Mouse (Mus musculus): Measurements from ENCODE around the gene Txndc9. TPM values are rescaled to one million over a fixed set of nuclear protein-coding genes. Genes with fewer than 3 reads are reported as not detected.

Gene Txndc9
- 130 and 146 TPM in 2 replicates for polyA plus RNA-seq (2015; fragmentation: Nextera tagmentation; extraction: Ambion mirVana)

DNA sequence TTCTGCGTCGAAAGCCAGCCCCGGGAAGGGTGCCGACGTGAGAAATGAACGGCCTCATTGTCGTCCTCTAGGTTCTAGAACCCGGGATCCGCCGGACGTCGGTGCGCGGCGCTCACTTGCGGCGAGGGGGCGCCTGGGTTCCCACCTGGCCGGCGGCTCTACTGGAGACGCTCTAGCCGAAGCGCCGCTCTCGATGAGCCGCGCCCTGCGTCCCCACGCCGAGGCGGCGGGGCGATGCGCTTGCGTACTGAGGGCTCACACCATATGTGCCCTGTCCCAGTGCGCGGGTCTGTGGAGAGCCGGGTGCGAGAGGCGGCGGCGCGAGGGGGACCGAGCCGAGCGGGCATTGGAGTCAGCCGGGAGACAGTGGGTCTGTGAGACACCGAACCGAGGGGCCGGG is at the start of gene Txndc9, which contains the start of gene Eif5b:
Gene Txndc9, minus strand, starts transcription at position 27 of the 400 bp plus-strand sequence.
Gene Eif5b, plus strand, starts transcription at position 144 of the 400 bp plus-strand sequence.
- peak; percentile 93 for ATAC-seq
- H3K9ac ChIP-seq: peak within 1 kb of the TSS; percentile 82

DNA sequence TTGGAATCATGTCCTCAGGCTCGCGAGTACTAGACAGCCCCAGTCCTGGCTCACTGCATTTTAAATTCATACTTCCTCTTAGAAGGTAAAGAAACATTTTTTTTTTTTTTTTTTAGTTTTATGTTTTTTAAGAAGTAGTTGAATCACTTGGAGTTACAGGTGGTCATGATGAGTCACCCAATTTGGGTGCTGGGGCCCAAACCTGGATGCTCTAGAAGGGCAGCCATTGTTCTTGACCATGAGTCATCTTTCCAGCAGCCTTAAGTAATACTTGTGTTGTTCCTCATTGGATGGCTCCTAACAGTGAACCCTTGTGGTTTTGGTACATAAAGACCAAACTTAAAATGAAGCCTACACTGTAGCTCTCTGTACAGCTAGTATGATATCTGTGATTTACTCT is 41.2 kb upstream of the Txndc9 start:
- ATAC-seq: no peak
- Histone ChIP-seq H3K9ac (no peak overlapping the region), H3K9me3 (no peaks in the 10 kb centered on the region), H3K4me1 (replicated peaks) (no peaks in the 10 kb centered on the region), H3K4me3 (replicated peaks) (no peak overlapping the region), H3K4me2 (replicated peaks) (no peak overlapping the region), H3K27me3 (replicated peaks) (no peaks in the 10 kb centered on the region), H3K36me3 (peaks cover 30% of the 10 kb centered on the region), H3K27ac (no peak overlapping the region)
- 86% methylated on average over 2 of the region's 2 CpGs for WGBS

More for the DNA sequence above, at the start of gene Txndc9, which contains the start of gene Eif5b:
- Histone ChIP-seq H3K4me3 (replicated peaks) (peak within 1 kb of the TSS; percentile 83), H3K4me2 (replicated peaks) (peak within 1 kb of the TSS; percentile 83), H3K27me3 (replicated peaks) (no peaks in the 10 kb centered on the region), H3K9me3 (no peaks in the 10 kb centered on the region), H3K27ac (peak within 1 kb of the TSS; percentile 90), H3K36me3 (peaks cover 20% of the 10 kb centered on the region), H3K4me1 (replicated peaks) (peaks cover 10% of the 10 kb centered on the region)
- WGBS: under 1% methylated on average over 50 of the region's 50 CpGs

DNA sequence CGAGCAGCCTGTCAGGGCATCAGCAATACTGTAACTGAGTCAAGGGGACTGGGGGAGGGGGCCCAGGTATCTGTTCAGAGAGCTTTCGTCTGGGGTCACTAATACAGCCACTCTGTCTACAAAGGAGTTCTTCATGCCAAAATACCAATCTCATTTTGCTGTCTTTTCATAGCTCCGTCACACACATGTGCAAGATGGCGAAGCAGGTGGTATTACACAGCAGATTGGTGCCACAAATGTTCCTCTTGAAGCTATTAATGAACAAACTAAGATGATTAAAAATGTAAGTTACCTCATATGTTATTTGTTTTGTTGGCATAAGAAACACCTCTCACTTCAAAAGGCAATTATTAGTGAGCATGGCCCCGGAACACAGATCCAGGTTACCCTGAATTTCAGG is 39.7 kb upstream of the Txndc9 start:
- H3K4me1 ChIP-seq (replicated peaks): no peaks in the 10 kb centered on the region
- no peak for ATAC-seq
- no peaks in the 10 kb centered on the region for H3K27me3 ChIP-seq (replicated peaks)
- peaks cover 35% of the 10 kb centered on the region for H3K36me3 ChIP-seq
- no peaks in the 10 kb centered on the region for H3K9me3 ChIP-seq
- no peak overlapping the region for H3K4me2 ChIP-seq (replicated peaks)
- no peak overlapping the region for H3K9ac ChIP-seq
- no peak overlapping the region for H3K27ac ChIP-seq
- no peak overlapping the region for H3K4me3 ChIP-seq (replicated peaks)
- 91% methylated on average over 5 of the region's 5 CpGs for WGBS

DNA sequence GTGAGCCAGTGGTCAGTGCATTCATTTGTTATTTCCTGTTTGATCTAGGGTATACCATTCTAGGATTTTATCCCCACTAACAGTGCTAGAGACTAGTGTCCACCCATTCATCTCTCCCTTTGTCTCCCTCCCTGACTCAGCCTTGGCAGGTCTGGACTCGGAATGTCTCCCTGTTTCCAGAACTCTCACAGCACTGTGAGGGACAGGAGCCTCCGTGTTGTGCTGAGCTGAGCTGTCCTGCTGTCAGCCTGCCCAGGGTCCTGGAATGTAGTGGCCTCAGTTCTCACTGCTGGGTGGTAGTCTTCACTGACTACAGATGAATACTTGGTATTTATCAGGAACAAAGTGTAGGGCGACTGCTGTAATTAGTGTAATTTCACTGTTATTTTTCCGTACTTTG is 37.8 kb upstream of the Txndc9 start:
- 87% methylated on average over 4 of the region's 4 CpGs for WGBS
- H3K36me3 ChIP-seq: peaks cover 29% of the 10 kb centered on the region

DNA sequence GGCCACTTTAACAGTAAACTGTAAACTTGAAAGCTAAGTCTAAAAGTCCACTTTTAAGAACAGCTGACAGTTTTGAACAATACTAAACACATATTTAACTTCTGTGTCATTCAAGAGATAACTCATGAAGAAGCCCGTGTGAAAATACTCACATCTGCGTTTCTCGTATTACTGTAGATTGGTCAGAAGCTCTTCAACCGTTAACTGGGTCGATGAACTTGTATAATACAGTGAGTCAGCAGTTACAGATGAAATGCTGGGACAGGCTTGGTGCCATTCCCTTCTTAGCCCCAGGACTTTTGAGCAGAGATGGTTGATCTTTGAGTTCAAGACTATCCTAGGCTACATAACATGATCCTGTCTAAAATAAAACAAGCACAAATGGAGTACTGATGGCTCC is 33.7 kb upstream of the Txndc9 start:
- H3K36me3 ChIP-seq: peaks cover 16% of the 10 kb centered on the region
- no peak for ATAC-seq
- WGBS: 90% methylated on average over 5 of the region's 5 CpGs

More for the DNA sequence above, 37.8 kb upstream of the Txndc9 start:
- no peak overlapping the region for H3K4me3 ChIP-seq (replicated peaks)
- ATAC-seq: no peak
- no peaks in the 10 kb centered on the region for H3K9me3 ChIP-seq
- H3K4me1 ChIP-seq (replicated peaks): no peaks in the 10 kb centered on the region
- no peaks in the 10 kb centered on the region for H3K27me3 ChIP-seq (replicated peaks)
- no peak overlapping the region for H3K9ac ChIP-seq
- no peak overlapping the region for H3K27ac ChIP-seq
- no peak overlapping the region for H3K4me2 ChIP-seq (replicated peaks)

DNA sequence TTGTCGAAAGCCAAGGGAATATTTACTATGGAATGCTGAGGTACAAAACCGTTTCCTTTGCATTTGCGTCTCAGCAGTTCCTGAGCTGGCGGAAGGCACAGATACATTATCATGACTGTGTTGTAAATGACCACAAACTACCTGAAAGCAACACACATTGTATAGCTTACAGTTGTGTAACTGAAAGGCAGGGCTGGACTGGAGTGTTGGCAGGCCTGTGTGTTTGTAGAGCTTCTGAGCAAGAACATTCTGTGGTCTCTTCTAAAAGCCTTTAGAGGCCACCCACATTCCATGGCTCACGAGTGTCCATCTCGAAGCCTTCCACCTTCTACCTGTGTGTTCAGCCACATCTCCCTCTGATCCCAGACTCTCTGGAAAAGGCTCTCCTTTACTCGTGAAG is 29.6 kb upstream of the Txndc9 start:
- Histone ChIP-seq H3K4me2 (replicated peaks) (no peak overlapping the region), H3K4me3 (replicated peaks) (no peak overlapping the region), H3K36me3 (no peaks in the 10 kb centered on the region), H3K9ac (no peak overlapping the region), H3K9me3 (no peaks in the 10 kb centered on the region), H3K27me3 (replicated peaks) (no peaks in the 10 kb centered on the region), H3K27ac (no peak overlapping the region), H3K4me1 (replicated peaks) (no peaks in the 10 kb centered on the region)
- WGBS: 88% methylated on average over 7 of the region's 7 CpGs
- ATAC-seq: no peak

More for the DNA sequence above, 33.7 kb upstream of the Txndc9 start:
- Histone ChIP-seq H3K27ac (no peak overlapping the region), H3K27me3 (replicated peaks) (no peaks in the 10 kb centered on the region), H3K9me3 (no peaks in the 10 kb centered on the region), H3K4me2 (replicated peaks) (no peak overlapping the region), H3K4me1 (replicated peaks) (no peaks in the 10 kb centered on the region), H3K4me3 (replicated peaks) (no peak overlapping the region), H3K9ac (no peak overlapping the region)

DNA sequence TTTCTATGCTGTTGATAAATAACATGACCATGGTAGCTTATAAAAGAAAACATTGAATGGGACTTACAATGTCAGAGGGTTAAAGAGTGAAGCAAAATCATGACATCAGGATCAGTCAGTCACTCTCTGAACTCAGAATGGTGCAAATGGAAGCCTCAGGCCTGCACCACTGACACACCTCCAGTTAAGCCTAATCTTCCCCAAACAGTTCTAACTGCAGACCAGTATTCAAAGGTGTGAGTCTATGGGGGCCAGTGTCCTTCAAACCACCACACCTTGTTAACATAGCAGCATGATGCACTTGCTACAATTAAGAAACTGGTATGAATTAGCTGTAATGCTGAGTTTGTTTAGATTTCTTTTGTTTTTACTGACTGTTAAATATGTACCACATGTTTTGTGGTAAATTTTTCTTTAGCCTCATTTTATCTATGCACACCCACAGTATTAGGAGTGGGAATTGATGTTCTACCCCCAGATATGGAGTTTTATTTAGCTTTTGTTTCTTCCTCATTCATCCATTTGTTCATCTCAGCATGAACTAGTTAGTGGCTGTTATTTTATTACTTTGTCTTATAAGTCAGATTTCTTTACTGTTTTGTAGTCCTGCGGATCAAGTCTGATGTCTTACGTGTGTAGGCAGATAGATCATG is 17.0 kb upstream of the Txndc9 start:
- Histone ChIP-seq H3K4me1 (replicated peaks) (no peaks in the 10 kb centered on the region), H3K27me3 (replicated peaks) (no peaks in the 10 kb centered on the region), H3K4me2 (replicated peaks) (no peak overlapping the region), H3K9ac (no peak overlapping the region), H3K4me3 (replicated peaks) (no peak overlapping the region), H3K9me3 (no peaks in the 10 kb centered on the region), H3K27ac (no peak overlapping the region), H3K36me3 (0 out of 2 replicates have a peak, but pooled peaks cover 9% of the 10 kb centered on the region)
- no peak for ATAC-seq
- WGBS: 95% methylated on average over 2 of the region's 2 CpGs

DNA sequence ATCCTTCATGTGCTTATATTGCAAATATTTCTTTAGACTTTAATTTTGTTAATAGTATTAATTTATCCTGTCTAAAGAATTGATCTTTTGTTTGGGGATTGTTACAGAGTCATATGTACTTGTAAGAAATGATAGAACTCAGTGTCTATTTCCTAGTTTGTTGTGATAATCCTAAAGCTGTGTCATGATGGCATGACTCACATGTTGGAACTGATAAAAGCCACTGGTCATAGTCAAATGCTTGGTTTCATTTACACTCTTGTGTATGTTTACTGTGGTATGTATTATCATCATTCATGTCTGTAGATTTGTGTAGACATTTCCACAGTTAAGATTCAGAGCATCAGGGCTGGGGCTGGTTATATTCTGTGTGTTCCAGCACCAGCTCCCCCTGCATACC is 14.8 kb upstream of the Txndc9 start:
- H3K4me2 ChIP-seq (replicated peaks): no peak overlapping the region
- no peaks in the 10 kb centered on the region for H3K27me3 ChIP-seq (replicated peaks)
- no peak overlapping the region for H3K9ac ChIP-seq
- no peaks in the 10 kb centered on the region for H3K36me3 ChIP-seq
- no peak overlapping the region for H3K27ac ChIP-seq
- no peak for ATAC-seq
- no peaks in the 10 kb centered on the region for H3K4me1 ChIP-seq (replicated peaks)
- H3K9me3 ChIP-seq: no peaks in the 10 kb centered on the region
- H3K4me3 ChIP-seq (replicated peaks): no peak overlapping the region

DNA sequence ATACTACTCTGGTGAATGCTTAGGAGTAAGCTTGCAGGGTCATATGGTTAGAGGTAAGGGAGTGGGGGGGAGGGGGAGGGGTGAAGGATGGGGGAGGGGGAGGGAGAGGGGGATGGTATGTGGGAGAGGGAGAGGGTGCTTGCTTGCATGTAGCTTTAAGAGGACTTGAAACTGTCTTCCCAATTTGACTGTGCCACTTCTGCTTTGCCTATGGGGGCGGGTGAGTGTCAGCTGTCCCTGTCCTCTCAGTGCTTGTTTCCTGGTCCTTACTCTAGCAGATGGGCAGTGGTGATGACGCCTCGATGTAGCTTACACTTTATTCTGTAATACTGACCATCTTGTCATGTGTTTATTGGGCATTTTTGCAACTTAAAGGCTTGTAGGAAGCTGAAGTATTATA is 14.4 kb upstream of the Txndc9 start:
- Histone ChIP-seq H3K9me3 (no peaks in the 10 kb centered on the region), H3K36me3 (no peaks in the 10 kb centered on the region), H3K9ac (no peak overlapping the region), H3K27me3 (replicated peaks) (no peaks in the 10 kb centered on the region), H3K4me2 (replicated peaks) (no peak overlapping the region), H3K4me3 (replicated peaks) (no peak overlapping the region), H3K4me1 (replicated peaks) (no peaks in the 10 kb centered on the region), H3K27ac (no peak overlapping the region)
- ATAC-seq: no peak
- 79% methylated on average over 3 of the region's 3 CpGs for WGBS

DNA sequence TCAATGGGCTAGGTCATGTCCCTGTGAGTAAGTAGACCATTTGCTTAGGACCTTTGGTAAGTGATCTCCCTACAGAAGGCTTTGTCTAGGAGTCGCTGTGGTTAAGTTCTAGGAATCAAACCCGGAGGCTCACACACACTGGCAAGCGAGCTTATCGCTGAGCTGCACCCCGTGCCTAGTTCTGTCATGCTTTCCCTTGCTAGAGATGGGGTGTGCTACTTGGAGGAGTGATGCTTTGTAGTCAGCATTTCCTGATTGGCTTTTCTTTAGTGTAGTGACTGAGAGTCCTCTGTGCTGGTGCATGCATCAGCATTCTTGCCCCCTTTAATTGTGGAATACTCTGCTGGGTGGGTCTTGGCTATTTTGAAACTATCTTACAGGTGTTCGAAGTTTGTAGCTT is 14.0 kb upstream of the Txndc9 start:
- Histone ChIP-seq H3K9me3 (no peaks in the 10 kb centered on the region), H3K27me3 (replicated peaks) (no peaks in the 10 kb centered on the region), H3K4me1 (replicated peaks) (no peaks in the 10 kb centered on the region), H3K4me2 (replicated peaks) (no peak overlapping the region), H3K36me3 (no peaks in the 10 kb centered on the region), H3K4me3 (replicated peaks) (no peak overlapping the region), H3K9ac (no peak overlapping the region), H3K27ac (no peak overlapping the region)
- peak; percentile 47; the same call in 1 of the 2 replicates for ATAC-seq
- WGBS: 86% methylated on average over 6 of the region's 6 CpGs

DNA sequence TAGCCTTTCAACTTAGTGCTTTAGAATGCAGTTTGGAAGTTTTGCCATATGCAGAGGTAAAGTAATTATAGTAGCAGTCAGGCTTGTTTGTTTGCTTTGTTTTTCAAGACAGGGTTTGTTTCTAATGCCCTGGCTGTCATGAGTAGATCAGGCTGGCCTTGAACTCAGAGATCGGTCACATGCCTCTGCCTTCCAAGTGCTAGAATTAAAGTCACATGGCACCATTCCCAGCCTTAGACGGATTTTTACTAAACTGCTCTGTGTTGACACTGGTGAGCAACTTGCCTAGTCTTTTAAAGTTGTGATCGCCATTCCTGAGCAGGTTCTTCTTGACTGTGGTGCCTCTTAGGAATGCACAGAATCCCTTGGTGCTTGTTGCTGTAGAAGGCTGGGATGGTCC is 9.0 kb upstream of the Txndc9 start:
- H3K4me3 ChIP-seq (replicated peaks): no peak overlapping the region
- ATAC-seq: no peak
- 67% methylated on average over 3 of the region's 3 CpGs for WGBS

DNA sequence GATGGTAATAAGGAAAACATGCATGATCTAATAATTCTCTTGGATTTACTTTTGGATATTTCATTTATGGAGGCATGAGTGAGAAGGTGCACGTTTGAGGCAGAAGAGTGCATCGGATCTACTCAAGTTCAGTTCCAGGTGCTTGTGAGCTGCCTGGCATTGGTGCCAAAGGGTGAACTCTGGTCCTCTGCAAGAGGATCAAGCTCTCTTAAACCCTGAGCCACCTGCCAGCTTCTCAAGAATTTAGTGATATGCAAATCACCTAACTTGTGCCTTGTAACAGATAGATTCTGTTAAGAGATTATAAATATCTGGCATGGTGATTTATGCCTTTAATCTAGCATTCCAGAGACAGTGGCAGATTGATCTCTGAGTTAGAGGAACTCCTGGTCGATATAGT is 5.4 kb upstream of the Txndc9 start:
- no peaks in the 10 kb centered on the region for H3K27me3 ChIP-seq (replicated peaks)
- H3K4me2 ChIP-seq (replicated peaks): no peak overlapping the region
- no peaks in the 10 kb centered on the region for H3K9me3 ChIP-seq
- 77% methylated on average over 3 of the region's 3 CpGs for WGBS
- H3K4me3 ChIP-seq (replicated peaks): no peak overlapping the region
- H3K27ac ChIP-seq: no peak overlapping the region
- no peak overlapping the region for H3K9ac ChIP-seq
- peaks cover 5% of the 10 kb centered on the region; the same call in 1 of the 2 replicates for H3K4me1 ChIP-seq (replicated peaks)
- H3K36me3 ChIP-seq: no peaks in the 10 kb centered on the region
- no peak for ATAC-seq

More for the DNA sequence above, 9.0 kb upstream of the Txndc9 start:
- no peak overlapping the region for H3K4me2 ChIP-seq (replicated peaks)
- no peaks in the 10 kb centered on the region for H3K27me3 ChIP-seq (replicated peaks)
- H3K27ac ChIP-seq: no peak overlapping the region
- H3K4me1 ChIP-seq (replicated peaks): no peaks in the 10 kb centered on the region
- no peak overlapping the region for H3K9ac ChIP-seq
- H3K36me3 ChIP-seq: no peaks in the 10 kb centered on the region
- H3K9me3 ChIP-seq: no peaks in the 10 kb centered on the region

DNA sequence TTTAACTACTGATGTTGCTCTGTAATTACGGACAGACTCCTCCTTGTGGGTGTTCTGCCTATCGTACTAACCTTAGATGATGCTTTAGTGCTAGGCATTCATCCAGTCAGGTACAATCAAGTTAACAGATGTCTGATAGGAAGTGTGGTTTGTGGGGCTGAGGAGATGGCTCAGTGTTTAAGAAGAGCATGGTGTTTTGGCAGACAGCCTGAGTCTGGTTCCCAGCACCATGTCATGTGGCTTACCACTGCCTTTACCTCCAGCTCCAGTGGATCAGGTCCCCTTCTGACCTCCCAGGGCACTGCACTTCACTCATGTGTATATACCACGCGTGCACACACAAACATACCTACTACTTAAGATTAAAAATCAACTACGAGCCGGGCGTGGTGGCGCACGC is 4.3 kb upstream of the Txndc9 start:
- H3K27me3 ChIP-seq (replicated peaks): no peaks in the 10 kb centered on the region
- H3K27ac ChIP-seq: no peak overlapping the region
- no peak for ATAC-seq
- H3K36me3 ChIP-seq: no peaks in the 10 kb centered on the region
- H3K4me3 ChIP-seq (replicated peaks): no peak overlapping the region
- H3K9me3 ChIP-seq: no peaks in the 10 kb centered on the region
- whole genome bisulfite sequencing: 94% methylated on average over 9 of the region's 9 CpGs
- peaks cover 5% of the 10 kb centered on the region; the same call in 1 of the 2 replicates for H3K4me1 ChIP-seq (replicated peaks)
- no peak overlapping the region for H3K4me2 ChIP-seq (replicated peaks)
- H3K9ac ChIP-seq: no peak overlapping the region

All from intestine, embryonic 15.5 days (tissue).